Mouse (Mus musculus) frontal cortex, adult (tissue): ENCODE data around the gene Brinp2.

ENCODE experiments used
- ATAC-seq: cut with Nextera tagmentation; 2 replicates; pipeline ENCODE4 v1.9.2; 2017; ENCODE audit warnings: mild to moderate bottlenecking, moderate library complexity, mixed read lengths; ENCODE audit not compliant: low TSS enrichment

Gene Brinp2

GRCm38 (mm10) chr1:158295270-158295669 lies 60.9 kb downstream of the Brinp2 start:
- ATAC-seq, result no peak

GRCm38 (mm10) chr1:158285198-158285597 lies 70.9 kb downstream of the Brinp2 start:
- ATAC-seq, result peak; percentile 53; the same call in 1 of the 2 replicates

DNA sequence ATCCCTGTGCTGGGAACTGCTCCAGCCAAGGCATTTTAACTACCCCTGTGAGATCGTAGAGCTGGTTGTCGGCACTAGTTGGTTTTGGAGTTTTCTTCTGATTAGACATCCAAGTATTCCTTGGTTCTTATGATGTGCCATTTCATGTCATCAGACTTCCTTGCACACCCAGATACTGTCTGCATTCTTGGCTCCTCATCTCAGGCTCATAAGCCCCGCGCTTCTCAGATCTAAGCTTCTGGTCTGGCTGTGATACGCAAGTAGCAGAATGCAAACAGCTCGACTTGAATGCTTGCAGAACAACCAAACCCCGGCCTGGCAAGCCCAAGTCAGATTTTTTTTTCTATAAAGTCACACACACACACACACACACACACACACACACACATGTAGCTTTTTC lies 72.3 kb downstream of the Brinp2 start:
- ATAC-seq, result 0 out of 2 replicates have a peak, but pooled peaks have one; percentile 28

DNA sequence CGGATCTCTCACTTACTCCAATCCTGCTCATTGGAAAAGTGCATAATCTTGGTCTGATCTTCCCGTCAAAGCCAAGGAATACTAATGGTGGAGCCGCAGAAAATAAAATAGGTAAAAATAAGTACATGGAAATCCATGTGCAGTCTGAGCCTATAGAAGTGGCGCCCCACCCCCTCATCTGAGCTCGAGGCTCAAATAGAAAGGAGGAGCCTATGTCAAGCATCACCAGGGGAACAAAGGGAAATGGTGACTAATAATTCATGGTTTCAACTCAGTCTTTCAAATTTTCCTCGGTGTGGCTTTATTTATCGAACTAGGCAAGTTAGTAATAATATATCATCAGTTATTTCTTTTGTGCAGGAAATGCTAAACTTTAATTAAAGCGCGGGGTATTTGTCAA lies 84.1 kb downstream of the Brinp2 start:
- ATAC-seq, result no peak

DNA sequence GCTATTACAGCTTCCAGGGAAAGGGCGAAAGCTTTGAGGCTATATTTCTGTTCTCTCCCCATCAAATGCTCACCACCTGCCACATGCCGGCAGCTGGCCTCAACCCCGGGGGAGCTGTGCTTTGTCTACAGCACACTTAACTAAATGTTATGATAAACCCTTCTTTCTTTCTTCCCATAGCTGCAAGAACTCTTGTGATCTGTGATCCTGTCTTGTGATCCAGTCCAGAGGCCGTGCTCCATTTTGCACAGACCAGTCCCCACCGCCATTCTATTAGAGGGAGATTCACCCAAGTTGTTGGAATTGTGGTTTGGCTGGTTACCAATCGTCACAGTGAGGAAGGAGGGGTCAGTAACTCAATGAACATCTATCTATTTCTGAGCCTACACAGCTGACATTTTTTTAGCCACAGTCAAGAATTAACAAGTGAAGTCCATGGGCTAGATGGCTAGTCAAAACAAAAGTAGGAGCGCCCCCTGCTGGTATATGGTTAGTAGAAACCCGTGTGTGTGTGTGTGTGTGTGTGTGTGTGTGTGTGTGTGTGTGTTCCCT lies 89.0 kb downstream of the Brinp2 start:
- ATAC-seq, result peak; percentile 55

DNA sequence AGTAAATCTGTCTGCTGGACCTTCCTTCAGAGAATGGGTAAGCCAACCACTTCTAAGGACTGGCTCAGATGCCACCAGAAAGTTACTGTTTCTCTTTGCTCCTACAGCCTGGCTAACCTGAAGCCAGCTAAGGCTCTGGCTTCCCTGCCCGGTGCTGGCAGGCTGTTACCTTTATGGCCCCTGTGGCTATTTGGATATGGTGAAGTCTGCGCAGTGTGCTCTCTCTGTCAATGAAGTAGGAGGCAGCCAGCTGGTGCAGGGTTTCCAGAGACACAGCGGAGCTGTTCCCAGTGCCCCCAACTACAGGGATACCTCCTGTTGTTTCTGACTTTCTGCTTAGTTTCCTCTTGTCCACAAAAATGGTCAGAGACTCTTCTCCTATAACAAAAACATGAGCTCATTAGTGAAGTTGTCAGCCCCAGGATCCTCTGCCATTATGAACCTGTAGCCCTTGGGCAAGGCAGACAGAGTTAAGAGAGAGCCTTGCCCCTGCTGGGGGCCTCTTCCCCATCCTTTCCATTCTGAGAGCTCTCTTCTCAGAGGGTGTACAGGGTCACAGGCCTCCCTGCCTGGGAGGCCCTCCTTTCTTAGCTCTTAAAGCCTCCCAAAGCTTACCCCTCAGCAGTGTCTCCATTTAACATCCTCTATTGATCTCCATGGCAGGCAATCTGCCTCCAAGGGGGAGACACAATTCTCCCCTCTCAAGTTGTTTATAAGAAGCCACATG lies 89.7 kb downstream of the Brinp2 start:
- ATAC-seq, result 0 out of 2 replicates have a peak, but pooled peaks have one; percentile 33

GRCm38 (mm10) chr1:158259516-158260235 lies 96.5 kb downstream of the Brinp2 start:
- no peak for ATAC-seq

- ATAC-seq, result no peak
These were observed 97.3 kb downstream of the Brinp2 start for GRCm38 (mm10) chr1:158258685-158259292.

DNA sequence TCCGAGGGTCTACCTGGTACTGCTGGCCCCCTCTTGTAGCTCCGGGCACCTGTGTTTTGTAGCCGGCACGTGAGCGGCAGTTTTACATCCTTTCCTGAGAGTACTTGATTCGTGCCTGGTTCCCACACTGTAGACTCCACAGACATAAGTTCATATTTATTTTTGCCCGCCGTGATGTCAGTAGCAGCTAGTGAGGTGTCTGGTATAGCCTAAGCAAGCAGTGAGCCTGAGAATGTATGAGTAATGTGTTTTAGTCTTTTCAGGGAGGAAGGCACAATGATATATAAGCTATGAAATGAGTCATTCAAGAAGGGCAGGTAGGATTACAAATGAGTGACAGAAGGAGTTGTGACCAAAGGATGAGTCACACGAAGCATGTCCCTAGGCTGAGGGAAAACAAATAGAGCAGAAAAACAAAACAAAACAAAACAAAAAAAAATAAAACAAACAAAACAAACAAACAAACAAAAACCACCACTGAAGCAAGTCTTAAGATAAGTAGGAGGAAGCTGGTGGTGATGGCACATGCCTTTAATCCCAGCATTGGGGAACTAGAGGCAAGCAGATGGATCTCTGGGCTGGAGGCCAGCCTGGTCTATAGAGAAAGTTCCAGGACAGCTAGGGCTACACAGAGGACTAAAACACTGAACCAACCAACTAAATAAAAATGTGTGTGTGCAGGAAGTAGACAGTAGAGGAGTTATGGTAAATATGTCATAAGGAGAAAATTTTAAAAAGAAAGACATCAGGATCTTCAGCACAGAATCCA lies 100.0 kb downstream of the Brinp2 start:
- peak; percentile 78 for ATAC-seq

GRCm38 (mm10) chr1:158252682-158253222 lies 103.4 kb downstream of the Brinp2 start:
- ATAC-seq, result peak; percentile 38

- ATAC-seq, result peak; percentile 46
These were observed 107.9 kb downstream of the Brinp2 start for GRCm38 (mm10) chr1:158248266-158248665.

GRCm38 (mm10) chr1:158246476-158247153 lies 109.5 kb downstream of the Brinp2 start:
- no peak for ATAC-seq

GRCm38 (mm10) chr1:158245486-158245885 lies 110.6 kb downstream of the Brinp2 start:
- no peak for ATAC-seq

DNA sequence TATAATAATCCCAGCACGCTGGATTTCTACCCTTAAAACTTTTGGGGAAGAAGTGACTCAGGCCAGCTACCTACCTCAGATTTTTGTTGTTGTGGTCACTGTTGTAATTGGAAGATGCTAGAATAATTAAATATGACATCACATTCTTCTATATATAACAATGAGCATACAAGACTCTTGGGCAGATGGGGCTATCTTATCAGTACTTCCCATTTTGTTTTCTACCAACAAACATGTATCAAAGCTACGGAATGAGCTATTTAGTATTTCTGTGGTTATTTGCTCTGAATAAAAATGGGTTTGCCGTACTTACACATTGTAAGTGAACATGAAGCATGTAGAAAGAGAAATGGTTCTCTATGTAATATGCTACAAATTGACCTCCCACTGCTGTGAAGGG lies 112.1 kb downstream of the Brinp2 start:
- ATAC-seq, result no peak

GRCm38 (mm10) chr1:158241848-158242556 lies 114.1 kb downstream of the Brinp2 start:
- no peak for ATAC-seq

- ATAC-seq, result no peak
These were observed 116.3 kb downstream of the Brinp2 start for GRCm38 (mm10) chr1:158239841-158240240.

GRCm38 (mm10) chr1:158238722-158239121 lies 117.4 kb downstream of the Brinp2 start:
- no peak for ATAC-seq

DNA sequence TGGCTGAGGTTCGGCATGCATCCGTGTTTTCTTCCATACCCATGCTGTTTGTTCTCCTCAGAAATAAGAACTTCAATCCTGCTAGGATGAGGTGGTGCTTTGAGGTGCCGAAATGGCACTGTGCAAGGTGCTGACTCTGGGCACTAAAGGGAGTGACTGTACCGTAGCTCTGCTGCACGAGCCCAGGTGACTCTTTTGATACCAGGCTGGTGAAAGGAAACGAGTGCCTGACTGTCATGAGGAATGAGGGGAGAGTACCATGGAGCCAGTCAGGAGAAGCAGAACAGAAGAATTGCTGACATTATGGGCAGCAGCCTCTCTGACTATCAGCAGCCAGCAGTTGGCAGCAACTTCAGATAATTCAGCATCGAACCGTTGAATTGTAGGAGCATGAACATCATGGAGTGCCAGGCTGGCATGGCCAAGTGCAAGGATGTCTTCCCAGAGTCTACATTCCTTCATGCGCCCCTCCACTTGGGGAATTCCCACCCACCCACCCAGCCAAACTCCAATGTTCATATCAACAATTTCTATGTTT lies 127.4 kb downstream of the Brinp2 start:
- ATAC-seq, result no peak

DNA sequence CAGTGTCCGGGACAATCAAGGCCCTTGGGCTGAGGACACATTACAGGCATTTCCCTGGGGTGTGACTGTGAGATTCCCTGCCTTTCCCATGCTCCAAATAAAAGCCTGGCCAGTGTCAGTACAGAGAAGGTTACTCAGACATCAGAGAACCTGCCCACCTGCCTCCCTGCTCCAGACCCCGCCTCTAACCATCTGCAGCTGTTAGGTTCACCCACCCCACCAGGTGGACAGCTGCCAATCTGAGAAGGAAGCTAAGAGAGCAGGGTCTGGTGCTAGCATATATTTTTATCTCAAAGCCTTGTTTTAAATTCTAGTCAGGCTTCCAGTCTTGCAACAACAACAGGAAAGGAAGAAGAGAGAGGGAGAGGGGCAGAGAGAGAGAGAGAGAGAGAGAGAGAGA lies 128.9 kb downstream of the Brinp2 start:
- ATAC-seq, result no peak

DNA sequence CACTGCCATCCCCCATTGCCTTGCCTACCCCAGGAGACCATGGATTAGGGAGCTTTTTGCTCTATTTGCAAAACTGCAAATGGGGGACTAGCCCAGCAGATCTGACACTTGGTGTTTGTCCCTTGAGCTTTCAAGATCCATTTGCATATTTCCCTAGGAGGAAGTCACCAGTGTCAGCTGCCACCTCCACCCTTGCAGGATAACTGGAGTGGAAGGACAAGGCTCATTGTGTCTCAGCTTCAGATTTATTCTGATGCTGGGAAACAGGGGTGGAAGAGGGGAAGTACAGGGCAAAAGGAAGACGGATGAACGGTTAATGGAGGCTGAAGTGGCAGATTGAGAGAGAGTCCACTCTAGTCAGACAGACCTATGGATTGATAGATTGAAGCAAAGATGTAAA lies 129.4 kb downstream of the Brinp2 start:
- no peak for ATAC-seq
